Mouse (Mus musculus) testis, adult 2 months (tissue): Measurements from ENCODE around the gene Gm20696.

ENCODE experiments used
- CTCF ChIP-seq: fragments of 200-500 bp; IDR thresholded peaks from 2 replicates; pipeline ENCODE4 v1.5.1; 2012; ENCODE audit warnings: low read depth, mild to moderate bottlenecking, inconsistent platforms, low read length, moderate library complexity; ENCODE audit not compliant: control insufficient read depth, insufficient read depth, insufficient replicate concordance
- POLR2A ChIP-seq: fragments of 200-500 bp; IDR thresholded peaks from 2 replicates; pipeline ENCODE4 v1.6.1; 2012; ENCODE audit warnings: low read depth, mild to moderate bottlenecking, inconsistent platforms, low read length, moderate library complexity; ENCODE audit not compliant: control insufficient read depth

- TF ChIP-seq CTCF (no peak), POLR2A (no peak)
Observed at GRCm38 (mm10) chr6:99264192-99265093, 402.2 kb downstream of the Gm20696 start.
